Mouse (Mus musculus): Measurements from ENCODE around the gene Neurl3.

Neurl3 gene

GRCm38 (mm10) chr1:36274455-36274854 is at the start of gene Neurl3:
Neurl3 (minus strand) TSS chr1:36274679.
- DNase-seq (ENCODE audit: low spot score in 2 of 2): no peak

- peak in 1 of 2 experiments; percentile 41 for DNase-seq (ENCODE audit: low spot score in 2 of 2)
Observed at GRCm38 (mm10) chr1:36323746-36324448, 49.4 kb upstream of the Neurl3 start.

- DNase-seq (ENCODE audit: low spot score in 2 of 2): no peak
Observed at GRCm38 (mm10) chr1:36323076-36323475, 48.6 kb upstream of the Neurl3 start.

- no peak for DNase-seq (ENCODE audit: low spot score in 2 of 2)
Observed at GRCm38 (mm10) chr1:36321829-36322573, 47.5 kb upstream of the Neurl3 start.

GRCm38 (mm10) chr1:36321164-36321563 is 46.7 kb upstream of the Neurl3 start:
- no peak for DNase-seq (ENCODE audit: low spot score in 2 of 2)

- no peak for DNase-seq (ENCODE audit: low spot score in 2 of 2)
Observed at GRCm38 (mm10) chr1:36315776-36316100, 41.3 kb upstream of the Neurl3 start.

- DNase-seq (ENCODE audit: low spot score in 2 of 2): no peak
Observed at GRCm38 (mm10) chr1:36314959-36315775, 40.7 kb upstream of the Neurl3 start.

GRCm38 (mm10) chr1:36309498-36309901 is 35.0 kb upstream of the Neurl3 start:
- no peak for DNase-seq (ENCODE audit: low spot score in 2 of 2)

- DNase-seq (ENCODE audit: low spot score in 2 of 2): no peak
Observed at GRCm38 (mm10) chr1:36308966-36309475, 34.5 kb upstream of the Neurl3 start.

GRCm38 (mm10) chr1:36308451-36308901 is 34.0 kb upstream of the Neurl3 start:
- no peak for DNase-seq (ENCODE audit: low spot score in 2 of 2)

- peak; percentile 54 to 74 for DNase-seq (ENCODE audit: low spot score in 2 of 2)
Observed at GRCm38 (mm10) chr1:36307495-36308280, 33.2 kb upstream of the Neurl3 start, which contains the start of gene Arid5a. Arid5a (plus strand) TSS chr1:36307733.

GRCm38 (mm10) chr1:36307121-36307494 is 32.6 kb upstream of the Neurl3 start:
- DNase-seq (ENCODE audit: low spot score in 2 of 2): no peak

- no peak for DNase-seq (ENCODE audit: low spot score in 2 of 2)
Observed at GRCm38 (mm10) chr1:36306120-36306519, 31.6 kb upstream of the Neurl3 start.

GRCm38 (mm10) chr1:36304764-36305163 is 30.3 kb upstream of the Neurl3 start:
- DNase-seq (ENCODE audit: low spot score in 2 of 2): no peak

- DNase-seq (ENCODE audit: low spot score in 2 of 2): peak; percentile 38 to 81
Observed at GRCm38 (mm10) chr1:36303381-36304320, 29.2 kb upstream of the Neurl3 start.

GRCm38 (mm10) chr1:36302957-36303356 is 28.5 kb upstream of the Neurl3 start:
- no peak for DNase-seq (ENCODE audit: low spot score in 2 of 2)

- DNase-seq (ENCODE audit: low spot score in 2 of 2): no peak
Observed at GRCm38 (mm10) chr1:36302273-36302672, 27.8 kb upstream of the Neurl3 start.

GRCm38 (mm10) chr1:36300486-36300885 is 26.0 kb upstream of the Neurl3 start:
- DNase-seq (ENCODE audit: low spot score in 2 of 2): no peak

- DNase-seq (ENCODE audit: low spot score in 2 of 2): no peak
Observed at GRCm38 (mm10) chr1:36299676-36300075, 25.2 kb upstream of the Neurl3 start.

GRCm38 (mm10) chr1:36299126-36299525 is 24.6 kb upstream of the Neurl3 start:
- DNase-seq (ENCODE audit: low spot score in 2 of 2): no peak

Measured in urinary bladder, adult 18-20 months (tissue).